Mouse (Mus musculus) ES-E14 (cell line): ENCODE measurements around the gene Ctnna3. TPM values are rescaled to one million over a fixed set of nuclear protein-coding genes. Genes with fewer than 3 reads are reported as not detected.

Experiments used
- DNase-seq: peaks from one replicate; pipeline ENCODE4 v3.0.0-alpha.2; 2013; ENCODE audit warnings: low read depth, low spot score
- H3K27ac ChIP-seq: 2 replicates; pipeline ENCODE4 v1.5.1; 2012; ENCODE audit warnings: low read depth, mild to moderate bottlenecking, low read length, moderate library complexity, mixed read lengths; ENCODE audit not compliant: poor library complexity, insufficient read depth, severe bottlenecking
- H3K36me3 ChIP-seq: 2 replicates; pipeline ENCODE4 v1.6.1; 2012; ENCODE audit warnings: mild to moderate bottlenecking, low read length, moderate library complexity, mixed read lengths; ENCODE audit not compliant: control insufficient read depth, poor library complexity, insufficient read depth, severe bottlenecking
- H3K4me1 ChIP-seq, 2 experiments: fragments of 150-350 bp in 1 of 2; sonication (generic) in 1 of 2; 2 replicates each; pipeline ENCODE4 v1.6.1; 2012; ENCODE audit warnings: low read length in 2 of 2, mild to moderate bottlenecking in 1 of 2, mixed read lengths in 1 of 2; ENCODE audit not compliant: control insufficient read depth in 2 of 2, insufficient read depth in 2 of 2, poor library complexity in 1 of 2
- H3K4me3 ChIP-seq, 2 experiments: fragments of 150-350 bp in 1 of 2; sonication (generic) in 1 of 2; 2 replicates each; pipeline ENCODE4 v1.5.1; 2012; ENCODE audit warnings: low read length in 2 of 2, low read depth in 1 of 2, mild to moderate bottlenecking in 1 of 2, mixed read lengths in 1 of 2; ENCODE audit not compliant: insufficient read depth in 1 of 2, poor library complexity in 1 of 2, severe bottlenecking in 1 of 2
- H3K9ac ChIP-seq: 2 replicates; pipeline ENCODE4 v1.6.1; 2012; ENCODE audit warnings: low read depth, mild to moderate bottlenecking, low read length, mixed read lengths; ENCODE audit not compliant: poor library complexity, insufficient read depth, severe bottlenecking
- H3K9me3 ChIP-seq: fragments of 150-350 bp; sonication (generic); 2 replicates; pipeline ENCODE4 v1.6.1; 2012; ENCODE audit warnings: low read depth, mild to moderate bottlenecking, low read length; ENCODE audit not compliant: control insufficient read depth, insufficient read depth
- CHD2 ChIP-seq: IDR thresholded peaks from 2 replicates; pipeline ENCODE4 v1.6.1; 2014; ENCODE audit warnings: mild to moderate bottlenecking, low read depth, low read length, inconsistent platforms
- HCFC1 ChIP-seq: IDR thresholded peaks from 2 replicates; pipeline ENCODE4 v1.6.1; 2012; ENCODE audit warnings: low read length, inconsistent platforms, borderline replicate concordance; ENCODE audit not compliant: insufficient read depth
- MAFK ChIP-seq: IDR thresholded peaks from 2 replicates; pipeline ENCODE4 v1.6.1; 2014; ENCODE audit warnings: mild to moderate bottlenecking, low read depth, low read length, inconsistent platforms; ENCODE audit not compliant: insufficient read depth
- ZC3H11A ChIP-seq: IDR thresholded peaks from 2 replicates; pipeline ENCODE4 v1.6.1; 2012; ENCODE audit warnings: low read depth, mild to moderate bottlenecking, inconsistent platforms, low read length, borderline replicate concordance
- ZNF384 ChIP-seq: IDR thresholded peaks from 2 replicates; pipeline ENCODE4 v1.6.1; 2012; ENCODE audit warnings: low read depth, low read length, inconsistent platforms
- in situ Hi-C, 2 experiments: fragments of 600-800 bp; cut with MboI; formaldehyde crosslinking; loops; one replicate each; pipeline ENCODE4 v1.15.1; 2025; ENCODE audit warnings: low sequenced_read_pairs in 2 of 2, inconsistent platforms in 1 of 2; ENCODE audit not compliant: unreplicated experiment in 2 of 2
- total RNA-seq: library from RNA; depleted of rRNA; stranded (reverse); fragments of 300-350 nt; gene quantifications from 2 replicates; pipeline ENCODE4 v1.2.3, GENCODE M21; 2012

Gene Ctnna3
- total RNA-seq, 1 experiment: not detected

- no peak for DNase-seq
- Histone ChIP-seq H3K27ac (no peak overlapping the region), H3K4me3 (no peak overlapping the region), H3K9me3 (no peaks in the 10 kb centered on the region), H3K4me1 (no peaks in the 10 kb centered on the region), H3K9ac (no peak overlapping the region), H3K36me3 (no peaks in the 10 kb centered on the region)
- in situ Hi-C loops: no loop called here
- TF ChIP-seq ZC3H11A: no peak
- no peak for TF ChIP-seq ZNF384
- TF ChIP-seq MAFK: no peak
- TF ChIP-seq HCFC1: no peak
These were observed 571.6 kb downstream of the Ctnna3 start for GRCm38 (mm10) chr10:64001531-64001930.

DNA sequence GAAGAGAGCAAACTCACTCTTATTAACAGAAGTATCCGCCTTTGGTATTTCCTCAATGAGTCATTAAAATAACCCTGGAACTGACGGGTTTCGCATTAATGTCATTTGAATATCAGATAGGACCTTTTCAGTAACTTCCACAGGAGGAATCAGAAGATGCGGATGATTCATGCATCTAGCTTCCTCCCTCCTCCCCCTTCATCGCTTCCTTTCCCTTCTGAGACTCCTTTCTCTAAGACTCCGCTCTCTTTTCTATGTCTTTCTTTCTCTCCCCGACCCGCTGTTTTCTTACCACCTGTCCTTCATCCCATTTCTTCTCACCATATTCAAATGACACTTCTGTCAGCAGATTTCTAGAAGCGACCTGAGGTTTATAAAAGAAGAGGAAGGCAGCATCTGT is 572.1 kb downstream of the Ctnna3 start:
- no peak overlapping the region for H3K9ac ChIP-seq
- H3K4me1 ChIP-seq: no peaks in the 10 kb centered on the region
- DNase-seq: no peak
- no peak overlapping the region for H3K4me3 ChIP-seq
- in situ Hi-C loops: no loop called here
- H3K27ac ChIP-seq: no peak overlapping the region
- no peak for TF ChIP-seq ZNF384
- no peak for TF ChIP-seq HCFC1
- no peak for TF ChIP-seq ZC3H11A
- H3K36me3 ChIP-seq: no peaks in the 10 kb centered on the region
- no peaks in the 10 kb centered on the region for H3K9me3 ChIP-seq

DNA sequence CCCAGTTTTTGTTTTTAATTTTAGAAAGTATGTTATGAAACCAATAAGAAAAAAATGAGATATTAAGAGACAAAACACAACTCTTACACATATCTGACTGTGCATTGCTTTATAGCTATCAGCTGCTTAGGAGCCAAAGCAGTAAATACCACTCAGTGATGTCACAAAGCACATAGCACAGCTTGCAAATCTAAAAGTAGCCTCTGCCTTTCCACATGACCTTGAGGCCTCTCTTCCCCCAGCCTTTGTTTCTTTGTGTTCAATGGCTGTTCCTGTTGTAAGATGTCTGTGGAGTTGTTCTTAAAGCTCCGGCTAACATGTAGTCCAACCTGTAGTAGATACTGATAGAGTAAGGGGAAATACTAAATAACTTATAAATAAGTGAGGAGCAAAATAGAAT is 590.4 kb downstream of the Ctnna3 start:
- H3K4me1 ChIP-seq: no peaks in the 10 kb centered on the region
- in situ Hi-C loops: no loop called here
- H3K4me3 ChIP-seq: no peak overlapping the region
- no peak overlapping the region for H3K9ac ChIP-seq
- no peak for DNase-seq
- TF ChIP-seq HCFC1 (no peak), ZC3H11A (no peak), CHD2 (no peak), ZNF384 (no peak)
- no peak overlapping the region for H3K27ac ChIP-seq
- H3K36me3 ChIP-seq: no peaks in the 10 kb centered on the region
- no peaks in the 10 kb centered on the region for H3K9me3 ChIP-seq

GRCm38 (mm10) chr10:64023340-64023739 is 593.4 kb downstream of the Ctnna3 start:
- Histone ChIP-seq H3K4me3 (no peak overlapping the region), H3K4me1 (no peaks in the 10 kb centered on the region), H3K36me3 (no peaks in the 10 kb centered on the region), H3K9ac (no peak overlapping the region), H3K9me3 (no peaks in the 10 kb centered on the region), H3K27ac (no peak overlapping the region)
- TF ChIP-seq HCFC1: no peak
- no peak for TF ChIP-seq ZNF384
- TF ChIP-seq ZC3H11A: no peak
- no peak for DNase-seq
- in situ Hi-C loops: no loop called here

GRCm38 (mm10) chr10:64030901-64031300 is 601.0 kb downstream of the Ctnna3 start:
- no peak overlapping the region for H3K4me3 ChIP-seq
- in situ Hi-C loops: no loop called here
- H3K9ac ChIP-seq: no peak overlapping the region
- H3K9me3 ChIP-seq: no peaks in the 10 kb centered on the region
- DNase-seq: no peak
- no peaks in the 10 kb centered on the region for H3K4me1 ChIP-seq
- no peak overlapping the region for H3K27ac ChIP-seq
- H3K36me3 ChIP-seq: no peaks in the 10 kb centered on the region
- TF ChIP-seq CHD2 (no peak), MAFK (no peak), ZNF384 (no peak), ZC3H11A (no peak), HCFC1 (no peak)
